Mouse (Mus musculus): ENCODE data around the gene Polq.

The Polq gene

GRCm38 (mm10) chr16:37011061-37011921 is at the start of gene Polq:
TSS of gene Polq (plus strand) at chr16:37011786.
- DNase-seq: peak; percentile 93

GRCm38 (mm10) chr16:36963415-36963814 is 48.2 kb upstream of the Polq start:
- no peak for DNase-seq

- DNase-seq: no peak
Observed at GRCm38 (mm10) chr16:36979127-36979526, 32.5 kb upstream of the Polq start.

- no peak for DNase-seq
Observed at GRCm38 (mm10) chr16:36983796-36984195, 27.8 kb upstream of the Polq start.

GRCm38 (mm10) chr16:36985636-36986042 is 25.9 kb upstream of the Polq start:
- no peak for DNase-seq

- DNase-seq: no peak
Observed at GRCm38 (mm10) chr16:36987399-36987798, 24.2 kb upstream of the Polq start.

- no peak for DNase-seq
Observed at GRCm38 (mm10) chr16:36988066-36988465, 23.5 kb upstream of the Polq start.

GRCm38 (mm10) chr16:36989493-36989892 is 22.1 kb upstream of the Polq start:
- no peak for DNase-seq

GRCm38 (mm10) chr16:36989999-36990625 is 21.5 kb upstream of the Polq start, which contains the start of gene Fbxo40:
TSS of gene Fbxo40 (minus strand) at chr16:36990467.
- no peak for DNase-seq

- DNase-seq: no peak
Observed at GRCm38 (mm10) chr16:36997650-36998049, 13.9 kb upstream of the Polq start.

- peak; percentile 47 for DNase-seq
Observed at GRCm38 (mm10) chr16:36999366-36999972, 12.1 kb upstream of the Polq start.

- no peak for DNase-seq
Observed at GRCm38 (mm10) chr16:37009262-37009661, 2.3 kb upstream of the Polq start.

- peak; percentile 49 for DNase-seq
Observed at GRCm38 (mm10) chr16:37010370-37010769, 1.2 kb upstream of the Polq start.

- DNase-seq: no peak
Observed at GRCm38 (mm10) chr16:37011922-37012289, 320 bp downstream of the Polq start.

- DNase-seq: no peak
Observed at GRCm38 (mm10) chr16:37012336-37012735, 750 bp downstream of the Polq start.

- no peak for DNase-seq
Observed at GRCm38 (mm10) chr16:37027581-37027980, 16.0 kb downstream of the Polq start.

- DNase-seq: no peak
Observed at GRCm38 (mm10) chr16:37031996-37032395, 20.4 kb downstream of the Polq start.

GRCm38 (mm10) chr16:37034751-37035150 is 23.2 kb downstream of the Polq start:
- DNase-seq: no peak

- DNase-seq: no peak
Observed at GRCm38 (mm10) chr16:37059631-37060030, 48.0 kb downstream of the Polq start.

GRCm38 (mm10) chr16:37061261-37061660 is 49.7 kb downstream of the Polq start:
- no peak for DNase-seq

- DNase-seq: no peak
Observed at GRCm38 (mm10) chr16:37072354-37072753, 60.8 kb downstream of the Polq start.

- DNase-seq: no peak
Observed at GRCm38 (mm10) chr16:37089648-37090047, 78.1 kb downstream of the Polq start.

GRCm38 (mm10) chr16:37094169-37094833 is 82.7 kb downstream of the Polq start:
- no peak for DNase-seq

All from cerebellum, adult 8-10 months (tissue).